Mouse (Mus musculus) thymus, adult 2 months (tissue): Measurements from ENCODE around the gene Etfdh.

ENCODE experiments used
- CTCF ChIP-seq: fragments of 200-500 bp; IDR thresholded peaks from 2 replicates; pipeline ENCODE4 v1.5.1; 2012; ENCODE audit warnings: mild to moderate bottlenecking, control low read depth, low read length, moderate library complexity, borderline replicate concordance; ENCODE audit not compliant: control insufficient read depth, poor library complexity, insufficient read depth; ENCODE audit errors: extremely low read depth
- POLR2A ChIP-seq: fragments of 200-500 bp; IDR thresholded peaks from 2 replicates; pipeline ENCODE4 v1.6.1; 2012; ENCODE audit warnings: mild to moderate bottlenecking, low read length, control low read depth, moderate library complexity; ENCODE audit not compliant: control insufficient read depth, poor library complexity, insufficient read depth; ENCODE audit errors: extremely low read depth

GRCm38 (mm10) chr3:79564875-79565606, 64.3 kb downstream of the Etfdh start:
- no peak for TF ChIP-seq CTCF
- no peak for TF ChIP-seq POLR2A
